Mouse (Mus musculus) midbrain, embryonic 14.5 days (tissue): ENCODE measurements at regions not wholly inside any gene's neighbourhood (a gene's known extent, or its start where the extent isn't known, plus 50 kb on each side); places are given as distances from the start of the nearest gene placed in this dataset.
A peak's percentile ranks its signal among the peaks of the same experiment; 100 is the strongest.

ENCODE experiments used
- ATAC-seq: fragments of 200-750 bp; cut with Nextera tagmentation; 2 replicates; pipeline ENCODE4 v1.8.0; 2017; ENCODE audit warnings: moderate number of reproducible peaks, moderate library complexity; ENCODE audit not compliant: low FRiP score, low TSS enrichment
- DNase-seq: peaks from one replicate; pipeline ENCODE4 v3.0.0-alpha.2; 2015
- H3K27ac ChIP-seq: fragments of 300-500 bp; sonication (generic); replicated peaks from 2 replicates; pipeline ENCODE4 v1.5.1; 2014; ENCODE audit warnings: mild to moderate bottlenecking, low read depth, low read length, moderate library complexity
- H3K27me3 ChIP-seq: fragments of 300-500 bp; sonication (generic); 2 replicates; pipeline ENCODE4 v1.6.1; 2014; ENCODE audit warnings: low read length, control low read depth, mixed read lengths; ENCODE audit not compliant: control insufficient read depth, insufficient read depth
- H3K36me3 ChIP-seq: fragments of 300-500 bp; sonication (generic); 2 replicates; pipeline ENCODE4 v1.6.1; 2014; ENCODE audit warnings: low read length, control low read depth; ENCODE audit not compliant: control insufficient read depth, insufficient read depth
- H3K4me1 ChIP-seq: fragments of 300-500 bp; sonication (generic); 2 replicates; pipeline ENCODE4 v1.6.1; 2014; ENCODE audit warnings: mild to moderate bottlenecking, antibody characterized with exemption, low read length, control low read depth; ENCODE audit not compliant: control insufficient read depth, insufficient read depth
- H3K4me2 ChIP-seq: fragments of 300-500 bp; sonication (generic); 2 replicates; pipeline ENCODE4 v1.6.1; 2014; ENCODE audit warnings: mild to moderate bottlenecking, low read length, moderate library complexity
- H3K4me3 ChIP-seq: fragments of 300-500 bp; sonication (generic); replicated peaks from 2 replicates; pipeline ENCODE4 v1.5.1; 2014; ENCODE audit warnings: low read depth, low read length
- H3K9ac ChIP-seq: fragments of 300-500 bp; sonication (generic); replicated peaks from 2 replicates; pipeline ENCODE4 v1.6.1; 2014; ENCODE audit warnings: mild to moderate bottlenecking, low read length, moderate library complexity
- H3K9me3 ChIP-seq: fragments of 300-500 bp; sonication (generic); 2 replicates; pipeline ENCODE4 v1.6.1; 2016; ENCODE audit warnings: low read length, control low read depth, mixed read lengths; ENCODE audit not compliant: control insufficient read depth
- WGBS: fragments of 180-500 bp; shearing (Covaris S2); extraction: QIAGEN DNeasy Blood & Tissue Kit; methylation state at CpG from one replicate; pipeline ENCODE4 v1.1.7; 2014; 5-methylcytosine and 5-hydroxymethylcytosine counted together

- Histone ChIP-seq H3K36me3 (no peaks in the 10 kb centered on the region), H3K4me2 (no peak overlapping the region), H3K9ac (no peak overlapping the region), H3K27me3 (no peaks in the 10 kb centered on the region), H3K4me1 (no peaks in the 10 kb centered on the region), H3K9me3 (no peaks in the 10 kb centered on the region), H3K4me3 (no peak overlapping the region), H3K27ac (no peak overlapping the region)
- peak; percentile 47 for DNase-seq
- 51% methylated on average over 2 of the region's 2 CpGs for WGBS
- ATAC-seq, result no peak
These were observed 456.2 kb upstream of the Castor2 start for GRCm38 (mm10) chr5:133643326-133643725.

- no peak overlapping the region for H3K9ac ChIP-seq
- no peaks in the 10 kb centered on the region for H3K36me3 ChIP-seq
- H3K4me3 ChIP-seq, result no peak overlapping the region
- H3K27ac ChIP-seq, result no peak overlapping the region
- H3K4me1 ChIP-seq, result no peaks in the 10 kb centered on the region
- H3K9me3 ChIP-seq, result no peaks in the 10 kb centered on the region
- H3K27me3 ChIP-seq, result peaks cover 2% of the 10 kb centered on the region; the same call in 1 of the 2 replicates
- ATAC-seq, result no peak
- no peak overlapping the region for H3K4me2 ChIP-seq
- DNase-seq, result peak; percentile 23
- WGBS, result 57% methylated on average over 5 of the region's 5 CpGs
These were observed 465.0 kb upstream of the Castor2 start for GRCm38 (mm10) chr5:133634481-133634880.

- Histone ChIP-seq H3K9me3 (no peaks in the 10 kb centered on the region), H3K36me3 (no peaks in the 10 kb centered on the region), H3K4me1 (no peaks in the 10 kb centered on the region), H3K4me3 (no peak overlapping the region), H3K27me3 (peaks cover 2% of the 10 kb centered on the region; the same call in 1 of the 2 replicates), H3K9ac (no peak overlapping the region), H3K27ac (no peak overlapping the region), H3K4me2 (no peak overlapping the region)
- peak; percentile 49 for DNase-seq
- ATAC-seq, result no peak
These were observed 467.7 kb upstream of the Castor2 start for GRCm38 (mm10) chr5:133631812-133632211.

GRCm38 (mm10) chr5:133619347-133619746 lies 480.2 kb upstream of the Castor2 start:
- Histone ChIP-seq H3K9me3 (no peaks in the 10 kb centered on the region), H3K27ac (no peak overlapping the region), H3K36me3 (no peaks in the 10 kb centered on the region), H3K4me2 (no peak overlapping the region), H3K27me3 (no peaks in the 10 kb centered on the region), H3K4me1 (no peaks in the 10 kb centered on the region), H3K9ac (no peak overlapping the region), H3K4me3 (no peak overlapping the region)
- WGBS, result 82% methylated on average over 8 of the region's 8 CpGs
- ATAC-seq, result no peak
- DNase-seq, result no peak

GRCm38 (mm10) chr5:133601241-133601739 lies 498.2 kb upstream of the Castor2 start:
- DNase-seq (peak; percentile 35), ATAC-seq (no peak)
- WGBS, result 71% methylated on average over 8 of the region's 8 CpGs

GRCm38 (mm10) chr5:133600630-133601029 lies 498.9 kb upstream of the Castor2 start:
- H3K9me3 ChIP-seq, result no peaks in the 10 kb centered on the region
- no peak overlapping the region for H3K4me3 ChIP-seq
- no peak overlapping the region for H3K4me2 ChIP-seq
- WGBS, result 51% methylated on average over 5 of the region's 5 CpGs
- H3K9ac ChIP-seq, result no peak overlapping the region
- ATAC-seq (no peak), DNase-seq (peak; percentile 54)
- H3K4me1 ChIP-seq, result no peaks in the 10 kb centered on the region
- H3K27me3 ChIP-seq, result no peaks in the 10 kb centered on the region
- no peaks in the 10 kb centered on the region for H3K36me3 ChIP-seq
- no peak overlapping the region for H3K27ac ChIP-seq

More at GRCm38 (mm10) chr5:133601241-133601739, 498.2 kb upstream of the Castor2 start:
- Histone ChIP-seq H3K36me3 (no peaks in the 10 kb centered on the region), H3K9me3 (no peaks in the 10 kb centered on the region), H3K27ac (no peak overlapping the region), H3K4me3 (no peak overlapping the region), H3K4me2 (no peak overlapping the region), H3K4me1 (no peaks in the 10 kb centered on the region), H3K27me3 (no peaks in the 10 kb centered on the region), H3K9ac (no peak overlapping the region)

GRCm38 (mm10) chr5:133598105-133598504 lies 501.4 kb upstream of the Castor2 start:
- no peak overlapping the region for H3K4me3 ChIP-seq
- no peak overlapping the region for H3K9ac ChIP-seq
- no peak for ATAC-seq
- H3K36me3 ChIP-seq, result no peaks in the 10 kb centered on the region
- H3K27ac ChIP-seq, result no peak overlapping the region
- no peak overlapping the region for H3K4me2 ChIP-seq
- no peaks in the 10 kb centered on the region for H3K9me3 ChIP-seq
- H3K4me1 ChIP-seq, result no peaks in the 10 kb centered on the region
- DNase-seq, result peak; percentile 2
- H3K27me3 ChIP-seq, result no peaks in the 10 kb centered on the region
- WGBS, result 76% methylated on average over 3 of the region's 3 CpGs

- Histone ChIP-seq H3K9ac (no peak overlapping the region), H3K27ac (no peak overlapping the region), H3K4me3 (no peak overlapping the region), H3K9me3 (no peaks in the 10 kb centered on the region), H3K27me3 (no peaks in the 10 kb centered on the region), H3K4me1 (no peaks in the 10 kb centered on the region), H3K4me2 (no peak overlapping the region), H3K36me3 (no peaks in the 10 kb centered on the region)
- no peak for DNase-seq
- ATAC-seq, result no peak
These were observed 513.0 kb upstream of the Castor2 start for GRCm38 (mm10) chr5:133586492-133586891.

- Histone ChIP-seq H3K4me1 (no peaks in the 10 kb centered on the region), H3K9ac (no peak overlapping the region), H3K27ac (no peak overlapping the region), H3K4me2 (no peak overlapping the region), H3K36me3 (no peaks in the 10 kb centered on the region), H3K27me3 (no peaks in the 10 kb centered on the region), H3K4me3 (no peak overlapping the region), H3K9me3 (no peaks in the 10 kb centered on the region)
- DNase-seq, result peak; percentile 84
- 40% methylated on average over 3 of the region's 3 CpGs for WGBS
- no peak for ATAC-seq
These were observed 514.3 kb upstream of the Castor2 start for GRCm38 (mm10) chr5:133585181-133585580.
